ENCODE assay signal across 11 mouse cellular contexts in the genomic region with DNA sequence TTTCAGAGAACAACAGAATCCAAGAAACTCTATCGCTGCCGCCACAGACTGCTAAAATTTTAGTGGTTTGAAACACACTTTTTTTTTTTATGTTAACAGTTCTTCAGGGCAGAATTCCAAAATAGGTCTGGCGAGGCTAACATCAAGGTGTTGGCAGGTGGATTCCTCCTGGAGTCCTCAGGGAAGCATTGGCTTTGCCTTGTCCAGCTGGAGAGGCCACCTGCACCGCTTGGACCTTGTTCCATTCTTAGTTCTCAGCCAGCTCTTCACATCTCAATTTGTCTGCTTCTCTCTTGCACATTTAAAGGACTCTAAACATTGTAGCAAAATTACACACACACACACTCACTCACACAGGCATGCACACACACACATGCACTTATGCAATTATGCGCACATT.
"Had no signal": no experiment of that assay in that cellular context is flagged by ENCODE, and none has a peak within 500 bp of the region (broad histone marks: within the 10 kb centered on the region; RNA-seq: fewer than 3 reads in every experiment).

No protein-coding gene starts in this region.

- H3K9ac ChIP-seq: limb, embryonic 12.5 days; liver, embryonic 14.5 days; midbrain, embryonic 13.5 days; neural tube, embryonic 15.5 days had no signal

- H3K36me3 ChIP-seq: limb, embryonic 12.5 days; midbrain, embryonic 13.5 days; neural tube, embryonic 15.5 days had no signal

- DNase-seq: kidney, postnatal 14 days; layer of hippocampus, postnatal 36 days; liver; lung, adult 18-20 months; right cerebral cortex, adult 18-20 months; right cerebral cortex, postnatal 25 days; thymus, postnatal 4 days had no signal

- H3K4me2 ChIP-seq: limb, embryonic 12.5 days; midbrain, embryonic 13.5 days; neural tube, embryonic 15.5 days had no signal

- H3K4me3 ChIP-seq: limb, embryonic 12.5 days; midbrain, embryonic 13.5 days; neural tube, embryonic 15.5 days had no signal

- H3K27me3 ChIP-seq: limb, embryonic 12.5 days; midbrain, embryonic 13.5 days; neural tube, embryonic 15.5 days had no signal

- H3K27ac ChIP-seq: limb, embryonic 12.5 days; liver, embryonic 14.5 days; midbrain, embryonic 13.5 days; neural tube, embryonic 15.5 days had no signal

- H3K4me1 ChIP-seq: limb, embryonic 12.5 days; midbrain, embryonic 13.5 days; neural tube, embryonic 15.5 days had no signal

- H3K9me3 ChIP-seq: limb, embryonic 12.5 days; midbrain, embryonic 13.5 days; neural tube, embryonic 15.5 days had no signal

- ATAC-seq: midbrain, embryonic 13.5 days had no signal
